In genomic region chr4:140957725-140958124, GRCm38 (mm10) we compare ENCODE assay signal across 8 mouse cellular contexts. TPM values are rescaled to one million over a fixed set of nuclear protein-coding genes. Genes with fewer than 3 reads are reported as not detected.
DNase-seq lines count a peak whose midpoint lies in the region; ATAC-seq and TF ChIP-seq lines count a peak whose summit lies in the region.

No protein-coding gene starts in this region.

- H3K9me3 ChIP-seq in heart, embryonic 14.5 days (ENCODE audit: control insufficient read depth, low read length), result no peaks in the 10 kb centered on the region
- no peaks in the 10 kb centered on the region for H3K9me3 ChIP-seq in liver, embryonic 15.5 days (replicated peaks)
- no peaks in the 10 kb centered on the region for H3K9me3 ChIP-seq in stomach, postnatal 0 days (ENCODE audit: control insufficient read depth, low read length)

- peak overlapping the region; percentile 66 for H3K9ac ChIP-seq in heart, embryonic 14.5 days (ENCODE audit: low read length)
- H3K9ac ChIP-seq in liver, embryonic 15.5 days, result peak overlapping the region; percentile 6; the same call in 1 of the 2 replicates
- H3K9ac ChIP-seq in stomach, postnatal 0 days (ENCODE audit: low read length), result peak overlapping the region; percentile 50; the same call in 1 of the 2 replicates

- H3K27me3 ChIP-seq in heart, embryonic 14.5 days (ENCODE audit: control insufficient read depth, insufficient read depth, low read length), result no peaks in the 10 kb centered on the region
- H3K27me3 ChIP-seq in liver, embryonic 15.5 days, result peaks cover 23% of the 10 kb centered on the region
- no peaks in the 10 kb centered on the region for H3K27me3 ChIP-seq in stomach, postnatal 0 days (ENCODE audit: control insufficient read depth, insufficient read depth, low read length)

- TF ChIP-seq EP300 in stomach, postnatal 0 days (optimal IDR thresholded peaks at IDR 0.05), result no peak

- peak; percentile 97 for TF ChIP-seq CTCF in stomach, postnatal 0 days (IDR thresholded peaks at IDR 0.05; ENCODE audit: low read depth)

- peak; percentile 89 for DNase-seq in CD4-positive, CD25-positive, alpha-beta regulatory T cell, adult 2 months (ENCODE audit: low read depth, low spot score)
- peak; percentile 40 for DNase-seq in fibroblast of lung, adult 2 months (ENCODE audit: low read depth)
- DNase-seq in kidney, postnatal 10 days, result peak; percentile 80
- DNase-seq in neural tube, embryonic 10.5 days (ENCODE audit: extremely low spot score, low spot score), result peak; percentile 75
- DNase-seq in stomach, postnatal 0 days (ENCODE audit: low spot score), result peak; percentile 74

- ATAC-seq in heart, embryonic 14.5 days (ENCODE audit: insufficient number of reproducible peaks, insufficient read depth, low FRiP score, low read depth), result no peak
- ATAC-seq in liver, embryonic 15.5 days (ENCODE audit: insufficient read depth), result no peak
- no peak for ATAC-seq in stomach, postnatal 0 days (ENCODE audit: low FRiP score, low TSS enrichment)

- H3K27ac ChIP-seq in brown adipose tissue, adult 24 weeks (replicated peaks; ENCODE audit: low read depth, low read length), result peak overlapping the region; percentile 52; the same call in 1 of the 2 replicates
- peak overlapping the region; percentile 30 to 53 for H3K27ac ChIP-seq in heart, embryonic 14.5 days (replicated peaks in 1 of 2; ENCODE audit: control insufficient read depth in 1 of 2, insufficient read depth in 1 of 2, low read depth in 2 of 2, low read length in 2 of 2)
- no peak overlapping the region for H3K27ac ChIP-seq in liver, embryonic 15.5 days (replicated peaks)
- no peak overlapping the region for H3K27ac ChIP-seq in stomach, postnatal 0 days (replicated peaks)

- peak overlapping the region; percentile 69 for H3K4me3 ChIP-seq in brown adipose tissue, adult 24 weeks (ENCODE audit: insufficient read depth, low read depth, low read length)
- H3K4me3 ChIP-seq in heart, embryonic 14.5 days (ENCODE audit: control insufficient read depth in 1 of 2, insufficient read depth in 1 of 2, low read depth in 1 of 2, low read length in 2 of 2), result peak overlapping the region; percentile 37 to 45
- peak overlapping the region; percentile 42 for H3K4me3 ChIP-seq in liver, embryonic 15.5 days (replicated peaks)
- H3K4me3 ChIP-seq in stomach, postnatal 0 days (ENCODE audit: low read depth, low read length), result peak overlapping the region; percentile 45

- H3K4me1 ChIP-seq in brown adipose tissue, adult 24 weeks (ENCODE audit: control insufficient read depth, insufficient read depth, insufficient read length, low read length), result no peaks in the 10 kb centered on the region; the same call in 1 of the 2 replicates
- peaks cover 17 to 24% of the 10 kb centered on the region in 2 experiments for H3K4me1 ChIP-seq in heart, embryonic 14.5 days (ENCODE audit: control insufficient read depth in 2 of 2, insufficient read depth in 2 of 2, low read length in 2 of 2)
- peaks cover 34% of the 10 kb centered on the region for H3K4me1 ChIP-seq in liver, embryonic 15.5 days (replicated peaks)
- H3K4me1 ChIP-seq in stomach, postnatal 0 days (replicated peaks; ENCODE audit: control insufficient read depth, insufficient read depth), result no peaks in the 10 kb centered on the region

- WGBS in heart, embryonic 14.5 days, result 2% methylated on average over 13 of the region's 13 CpGs
- 4% methylated on average over 13 of the region's 13 CpGs for WGBS in liver, embryonic 15.5 days (ENCODE audit: insufficient replicate concordance)
- WGBS in stomach, postnatal 0 days, result 0% methylated on average over 13 of the region's 13 CpGs

- peak overlapping the region; percentile 75 for H3K4me2 ChIP-seq in heart, embryonic 14.5 days (ENCODE audit: low read length)
- peak overlapping the region; percentile 65 for H3K4me2 ChIP-seq in liver, embryonic 15.5 days
- peak overlapping the region; percentile 63 for H3K4me2 ChIP-seq in stomach, postnatal 0 days (replicated peaks; ENCODE audit: low read depth)

- no peaks in the 10 kb centered on the region for H3K36me3 ChIP-seq in heart, embryonic 14.5 days (ENCODE audit: control insufficient read depth, insufficient read depth, low read length)
- H3K36me3 ChIP-seq in liver, embryonic 15.5 days (replicated peaks), result no peaks in the 10 kb centered on the region
- no peaks in the 10 kb centered on the region for H3K36me3 ChIP-seq in stomach, postnatal 0 days (ENCODE audit: control insufficient read depth, insufficient read depth, low read length)

RNA-seq across cellular contexts. Expression of gene Sdhb, which starts 3.3 kb away (rescaled TPM):
- 2,044 and 2,390 TPM in 2 replicates for polyA plus RNA-seq in brown adipose tissue, adult 24 weeks (2012; ENCODE audit: insufficient read depth, insufficient read length, missing spikeins)
- 1,003 and 1,015 TPM in 2 replicates for polyA plus RNA-seq in heart, embryonic 14.5 days (2014; fragmentation: Nextera tagmentation; extraction: Ambion mirVana)
- 192 and 196 TPM in 2 replicates for polyA plus RNA-seq in liver, embryonic 15.5 days (2015; fragmentation: Nextera tagmentation; extraction: Ambion mirVana)
- polyA plus RNA-seq in stomach, postnatal 0 days (2015; fragmentation: Nextera tagmentation; extraction: Ambion mirVana), result 374 and 382 TPM in 2 replicates

RNA-seq across cellular contexts. Expression of gene Atp13a2, which starts 28.9 kb away (rescaled TPM):
- polyA plus RNA-seq in brown adipose tissue, adult 24 weeks (2012; ENCODE audit: insufficient read depth, insufficient read length, missing spikeins), result 6.7 and 6.8 TPM in 2 replicates
- 24.7 and 27.2 TPM in 2 replicates for polyA plus RNA-seq in heart, embryonic 14.5 days (2014; fragmentation: Nextera tagmentation; extraction: Ambion mirVana)
- polyA plus RNA-seq in liver, embryonic 15.5 days (2015; fragmentation: Nextera tagmentation; extraction: Ambion mirVana), result 17.4 and 20.3 TPM in 2 replicates
- 14.4 and 15.9 TPM in 2 replicates for polyA plus RNA-seq in stomach, postnatal 0 days (2015; fragmentation: Nextera tagmentation; extraction: Ambion mirVana)

RNA-seq across cellular contexts. Expression of gene Padi2, which starts 51.6 kb away (rescaled TPM):
- 1.6 and 2.5 TPM in 2 replicates for polyA plus RNA-seq in brown adipose tissue, adult 24 weeks (2012; ENCODE audit: insufficient read depth, insufficient read length, missing spikeins)
- polyA plus RNA-seq in heart, embryonic 14.5 days (2014; fragmentation: Nextera tagmentation; extraction: Ambion mirVana), result 0.89 and 1.2 TPM in 2 replicates
- 1.6 and 2.2 TPM in 2 replicates for polyA plus RNA-seq in liver, embryonic 15.5 days (2015; fragmentation: Nextera tagmentation; extraction: Ambion mirVana)
- 0.64 and 0.69 TPM in 2 replicates for polyA plus RNA-seq in stomach, postnatal 0 days (2015; fragmentation: Nextera tagmentation; extraction: Ambion mirVana)

RNA-seq across cellular contexts. Expression of gene Mfap2, which starts 52.5 kb away (rescaled TPM):
- polyA plus RNA-seq in brown adipose tissue, adult 24 weeks (2012; ENCODE audit: insufficient read depth, insufficient read length, missing spikeins), result 1.4 and 3.0 TPM in 2 replicates
- 243 and 295 TPM in 2 replicates for polyA plus RNA-seq in heart, embryonic 14.5 days (2014; fragmentation: Nextera tagmentation; extraction: Ambion mirVana)
- 17.5 and 21.1 TPM in 2 replicates for polyA plus RNA-seq in liver, embryonic 15.5 days (2015; fragmentation: Nextera tagmentation; extraction: Ambion mirVana)
- polyA plus RNA-seq in stomach, postnatal 0 days (2015; fragmentation: Nextera tagmentation; extraction: Ambion mirVana), result 244 and 247 TPM in 2 replicates

Comparison
In these comparisons a context has a peak if more than half of its experiments do, and no peak if none do; other contexts are left out.
1. H3K27ac ChIP-seq: peak in brown adipose tissue, adult 24 weeks (single experiment) and heart, embryonic 14.5 days (2 of 2); none in liver, embryonic 15.5 days (single experiment) and stomach, postnatal 0 days (single experiment).
2. H3K9ac ChIP-seq: peak in every context shown above with its lines; median percentile 66 in heart, embryonic 14.5 days; 50 in stomach, postnatal 0 days; 6 in liver, embryonic 15.5 days.
3. Peak in every context shown above with its lines, with median percentiles within 50 percentile points of each other: DNase-seq, H3K4me3 ChIP-seq and H3K4me2 ChIP-seq.